Mouse (Mus musculus) G1E (cell line): ENCODE data around the gene Acyp1.

ENCODE experiments used
- CTCF ChIP-seq: IDR thresholded peaks from 2 replicates; pipeline ENCODE4 v1.5.1; 2012; ENCODE audit warnings: low read depth, low read length, inconsistent platforms, mixed read lengths
- GATA1 ChIP-seq: IDR thresholded peaks from 2 replicates; pipeline ENCODE4 v1.6.1; 2012; ENCODE audit warnings: borderline replicate concordance, low read length, inconsistent platforms, mixed read lengths
- GATA2 ChIP-seq: IDR thresholded peaks from 2 replicates; pipeline ENCODE4 v1.6.1; 2012; ENCODE audit warnings: low read depth, low read length, inconsistent platforms, borderline replicate concordance
- TAL1 ChIP-seq: conservative IDR thresholded peaks from 2 replicates; pipeline ENCODE4 v1.6.1; 2012; ENCODE audit warnings: low read depth, low read length, inconsistent platforms, mixed read lengths

GRCm38 (mm10) chr12:85269821-85270220 is 18.4 kb downstream of the Acyp1 start:
- TF ChIP-seq CTCF, result no peak
- no peak for TF ChIP-seq GATA2
- TF ChIP-seq GATA1, result no peak
- TF ChIP-seq TAL1, result no peak
